Mouse (Mus musculus) MEL (cell line): ENCODE results near the gene Tnfsf15. TPM values are rescaled to one million over a fixed set of nuclear protein-coding genes. Genes with fewer than 3 reads are reported as not detected.

Experiments
- DNase-seq: peaks from one replicate; pipeline ENCODE4 v3.0.0; 2011; ENCODE audit warnings: low read depth, low spot score
- H3K27ac ChIP-seq: 2 replicates; pipeline ENCODE4 v1.5.1; 2012; ENCODE audit warnings: low read depth, mild to moderate bottlenecking, control low read depth, low read length, moderate library complexity; ENCODE audit not compliant: control insufficient read depth
- H3K27me3 ChIP-seq, 2 experiments: fragments of 150-350 bp in 1 of 2; sonication (generic) in 1 of 2; 2 replicates each; pipeline ENCODE4 v1.6.1; 2012; ENCODE audit warnings: low read length in 2 of 2, mild to moderate bottlenecking in 2 of 2, improper control_type of control experiment in 1 of 2, moderate library complexity in 1 of 2; ENCODE audit not compliant: insufficient read depth in 2 of 2, control insufficient read depth in 1 of 2
- H3K36me3 ChIP-seq, 2 experiments: 2 replicates each; pipeline ENCODE4 v1.6.1; 2012 to 2014; ENCODE audit warnings: low read length in 2 of 2, improper control_type of control experiment in 1 of 2, inconsistent platforms in 1 of 2, mild to moderate bottlenecking in 1 of 2; ENCODE audit not compliant: insufficient read depth in 2 of 2, control insufficient read depth in 1 of 2
- H3K4me1 ChIP-seq, 2 experiments: fragments of 150-350 bp in 1 of 2; sonication (generic) in 1 of 2; 2 replicates each; pipeline ENCODE4 v1.6.1; 2012; ENCODE audit warnings: low read length in 2 of 2, improper control_type of control experiment in 1 of 2, mild to moderate bottlenecking in 1 of 2; ENCODE audit not compliant: insufficient read depth in 2 of 2, control insufficient read depth in 1 of 2
- H3K4me3 ChIP-seq, 2 experiments: fragments of 150-350 bp in 1 of 2; sonication (generic) in 1 of 2; 2 replicates each; pipeline ENCODE4 v1.5.1; 2012; ENCODE audit warnings: low read depth in 2 of 2, low read length in 2 of 2, mild to moderate bottlenecking in 2 of 2, moderate library complexity in 2 of 2, control low read depth in 1 of 2, improper control_type of control experiment in 1 of 2; ENCODE audit not compliant: control insufficient read depth in 1 of 2, insufficient read depth in 1 of 2
- H3K79me2 ChIP-seq: 2 replicates; pipeline ENCODE4 v1.6.1; 2012; ENCODE audit warnings: mild to moderate bottlenecking, low read length, moderate library complexity; ENCODE audit not compliant: control insufficient read depth, poor library complexity, insufficient read depth
- H3K9ac ChIP-seq: 2 replicates; pipeline ENCODE4 v1.6.1; 2012; ENCODE audit warnings: low read depth, mild to moderate bottlenecking, control low read depth, low read length, moderate library complexity; ENCODE audit not compliant: control insufficient read depth, poor library complexity, severe bottlenecking
- H3K9me3 ChIP-seq: fragments of 150-350 bp; sonication (generic); replicated peaks from 2 replicates; pipeline ENCODE4 v1.6.1; 2012; ENCODE audit warnings: mild to moderate bottlenecking, low read length, improper control_type of control experiment, moderate library complexity; ENCODE audit not compliant: insufficient read depth
- BHLHE40 ChIP-seq: IDR thresholded peaks from 2 replicates; pipeline ENCODE4 v1.6.1; 2012; ENCODE audit warnings: low read depth, mild to moderate bottlenecking, inconsistent platforms, low read length, improper control_type of control experiment, borderline replicate concordance
- CHD1 ChIP-seq: IDR thresholded peaks from 2 replicates; pipeline ENCODE4 v1.6.1; 2012; ENCODE audit warnings: low read depth, mild to moderate bottlenecking, inconsistent platforms, low read length, improper control_type of control experiment
- CHD2 ChIP-seq: IDR thresholded peaks from 2 replicates; pipeline ENCODE4 v1.6.1; 2011; ENCODE audit warnings: low read length, improper control_type of control experiment
- CTCF ChIP-seq, 3 experiments: IDR thresholded peaks in 2 of 3; conservative IDR thresholded peaks in 1 of 3; 2 replicates each; pipeline ENCODE4 v1.5.1; 2011 to 2012; ENCODE audit warnings: low read length in 3 of 3, low read depth in 2 of 3, mild to moderate bottlenecking in 2 of 3, improper control_type of control experiment in 1 of 3, inconsistent platforms in 1 of 3, mixed read lengths in 1 of 3, moderate library complexity in 1 of 3; ENCODE audit not compliant: control insufficient read depth in 1 of 3, insufficient read depth in 1 of 3, poor library complexity in 1 of 3, severe bottlenecking in 1 of 3
- E2F4 ChIP-seq: IDR thresholded peaks from 2 replicates; pipeline ENCODE4 v1.6.1; 2011; ENCODE audit warnings: low read depth, low read length, improper control_type of control experiment, borderline replicate concordance
- ETS1 ChIP-seq: IDR thresholded peaks from 2 replicates; pipeline ENCODE4 v1.6.1; 2012; ENCODE audit warnings: low read depth, mild to moderate bottlenecking, inconsistent platforms, low read length, improper control_type of control experiment, moderate library complexity
- GABPA ChIP-seq: IDR thresholded peaks from 2 replicates; pipeline ENCODE4 v1.6.1; 2012; ENCODE audit warnings: low read depth, mild to moderate bottlenecking, inconsistent platforms, low read length, improper control_type of control experiment, moderate library complexity
- HCFC1 ChIP-seq: IDR thresholded peaks from 2 replicates; pipeline ENCODE4 v1.6.1; 2012; ENCODE audit warnings: low read depth, mild to moderate bottlenecking, inconsistent platforms, low read length, improper control_type of control experiment, moderate library complexity
- JUND ChIP-seq: IDR thresholded peaks from 2 replicates; pipeline ENCODE4 v1.6.1; 2011; ENCODE audit warnings: low read depth, mild to moderate bottlenecking, improper control_type of control experiment, low read length
- KAT2A ChIP-seq: conservative IDR thresholded peaks from 2 replicates; pipeline ENCODE4 v1.6.1; 2012; ENCODE audit warnings: low read depth, low read length, improper control_type of control experiment, inconsistent platforms
- MAX ChIP-seq: IDR thresholded peaks from 2 replicates; pipeline ENCODE4 v1.6.1; 2011; ENCODE audit warnings: low read length, improper control_type of control experiment
- MAZ ChIP-seq: IDR thresholded peaks from 2 replicates; pipeline ENCODE4 v1.6.1; 2012; ENCODE audit warnings: low read depth, mild to moderate bottlenecking, inconsistent platforms, low read length, improper control_type of control experiment
- MEF2A ChIP-seq: IDR thresholded peaks from 2 replicates; pipeline ENCODE4 v1.6.1; 2014; ENCODE audit warnings: low read depth, mild to moderate bottlenecking, inconsistent platforms, low read length, improper control_type of control experiment; ENCODE audit not compliant: poor library complexity, insufficient replicate concordance, severe bottlenecking; ENCODE audit errors: extremely low read depth
- MXI1 ChIP-seq: IDR thresholded peaks from 2 replicates; pipeline ENCODE4 v1.6.1; 2011; ENCODE audit warnings: mild to moderate bottlenecking, low read depth, low read length, improper control_type of control experiment
- MYB ChIP-seq: IDR thresholded peaks from 2 replicates; pipeline ENCODE4 v1.6.1; 2011; ENCODE audit warnings: mild to moderate bottlenecking, low read depth, low read length, improper control_type of control experiment
- NELFE ChIP-seq: IDR thresholded peaks from 2 replicates; pipeline ENCODE4 v1.6.1; 2011; ENCODE audit warnings: low read depth, low read length, improper control_type of control experiment
- NRF1 ChIP-seq: IDR thresholded peaks from 2 replicates; pipeline ENCODE4 v1.6.1; 2014; ENCODE audit warnings: low read depth, mild to moderate bottlenecking, inconsistent platforms, low read length, improper control_type of control experiment, moderate library complexity; ENCODE audit not compliant: poor library complexity, insufficient read depth, severe bottlenecking
- POLR2AphosphoS2 ChIP-seq: IDR thresholded peaks from 2 replicates; pipeline ENCODE4 v1.6.1; 2011; ENCODE audit warnings: low read length, improper control_type of control experiment
- POLR2AphosphoS5 ChIP-seq: IDR thresholded peaks from 2 replicates; pipeline ENCODE4 v1.6.1; 2012; ENCODE audit warnings: low read depth, borderline replicate concordance, mild to moderate bottlenecking, inconsistent platforms, low read length, moderate library complexity, mixed read lengths
- RAD21 ChIP-seq: IDR thresholded peaks from 2 replicates; pipeline ENCODE4 v1.6.1; 2011; ENCODE audit warnings: mild to moderate bottlenecking, low read depth, low read length, improper control_type of control experiment
- RCOR1 ChIP-seq: IDR thresholded peaks from 2 replicates; pipeline ENCODE4 v1.6.1; 2012; ENCODE audit warnings: low read depth, mild to moderate bottlenecking, inconsistent platforms, low read length, improper control_type of control experiment
- SIN3A ChIP-seq: IDR thresholded peaks from 2 replicates; pipeline ENCODE4 v1.6.1; 2012; ENCODE audit warnings: low read length, improper control_type of control experiment, inconsistent platforms
- TAL1 ChIP-seq: IDR thresholded peaks from 2 replicates; pipeline ENCODE4 v1.6.1; 2012; ENCODE audit warnings: mild to moderate bottlenecking, inconsistent platforms, low read length, moderate library complexity, mixed read lengths
- TCF12 ChIP-seq: IDR thresholded peaks from 2 replicates; pipeline ENCODE4 v1.6.1; 2014; ENCODE audit warnings: low read depth, mild to moderate bottlenecking, inconsistent platforms, low read length, improper control_type of control experiment, moderate library complexity
- USF2 ChIP-seq, 2 experiments: IDR thresholded peaks; 2 replicates each; pipeline ENCODE4 v1.6.1; 2011 to 2012; ENCODE audit warnings: improper control_type of control experiment in 2 of 2, low read length in 2 of 2, borderline replicate concordance in 1 of 2, inconsistent platforms in 1 of 2, low read depth in 1 of 2, mild to moderate bottlenecking in 1 of 2; ENCODE audit not compliant: insufficient read depth in 1 of 2
- ZC3H11A ChIP-seq: IDR thresholded peaks from 2 replicates; pipeline ENCODE4 v1.6.1; 2012; ENCODE audit warnings: low read depth, mild to moderate bottlenecking, inconsistent platforms, low read length, improper control_type of control experiment
- ZKSCAN1 ChIP-seq: IDR thresholded peaks from 2 replicates; pipeline ENCODE4 v1.6.1; 2012; ENCODE audit warnings: low read depth, mild to moderate bottlenecking, inconsistent platforms, low read length, improper control_type of control experiment, moderate library complexity
- polyA plus RNA-seq, 2 experiments: library from polyadenylated mRNA; stranded (reverse) in 1 of 2; unstranded in 1 of 2; fragments of >175 nt in 1 of 2; fragments of >200 nt in 1 of 2; gene quantifications; 2 replicates each; pipeline versions ENCODE4 v1.2.1 to v1.2.4; 2012; ENCODE audit warnings: low replicate concordance in 2 of 2, low read depth in 1 of 2; ENCODE audit not compliant: insufficient read length in 2 of 2, insufficient read depth in 1 of 2, missing spikeins in 1 of 2
- total RNA-seq: library from RNA; depleted of rRNA; stranded (reverse); fragments of 300-350 nt; gene quantifications from 2 replicates; pipeline ENCODE4 v1.2.3, GENCODE M21; 2012

The Tnfsf15 gene
- total and polyA plus RNA-seq, 3 experiments: not detected

DNA sequence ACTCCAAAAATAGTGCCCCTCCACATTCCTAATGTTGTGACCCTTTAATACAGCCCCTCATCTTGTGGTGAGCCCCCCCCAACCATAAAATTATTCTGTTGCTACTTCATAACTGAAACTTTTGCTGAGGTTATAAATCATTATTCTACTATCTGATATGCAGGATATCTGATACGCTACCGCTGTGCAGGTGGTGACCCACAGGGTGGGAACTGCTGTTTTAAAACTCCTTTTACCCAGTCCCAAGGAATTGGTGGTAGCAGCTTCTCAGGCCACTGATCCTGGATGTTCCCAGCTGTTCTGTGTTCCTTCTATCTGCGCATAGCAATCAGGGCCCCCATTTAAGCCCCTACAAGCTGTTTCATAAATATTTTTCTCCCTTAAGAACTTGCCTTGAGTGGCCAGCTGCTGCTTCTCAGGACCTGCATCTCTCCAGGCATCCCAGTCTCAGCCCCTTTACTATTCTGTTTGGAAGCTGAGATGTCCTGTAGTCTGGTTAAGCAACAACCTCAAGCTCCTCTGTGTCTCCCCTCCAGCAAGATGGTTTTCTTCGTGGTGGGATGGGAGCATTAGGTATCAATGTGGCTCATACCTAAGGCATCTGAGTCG is 2.0 kb downstream of the Tnfsf15 start (continued):
- TF ChIP-seq USF2 (IDR thresholded peaks at IDR 0.05; ENCODE audit: borderline replicate concordance in 1 of 2, insufficient read depth in 1 of 2, low read depth in 1 of 2, low read length in 2 of 2): no peak
- no peak for TF ChIP-seq JUND

DNA sequence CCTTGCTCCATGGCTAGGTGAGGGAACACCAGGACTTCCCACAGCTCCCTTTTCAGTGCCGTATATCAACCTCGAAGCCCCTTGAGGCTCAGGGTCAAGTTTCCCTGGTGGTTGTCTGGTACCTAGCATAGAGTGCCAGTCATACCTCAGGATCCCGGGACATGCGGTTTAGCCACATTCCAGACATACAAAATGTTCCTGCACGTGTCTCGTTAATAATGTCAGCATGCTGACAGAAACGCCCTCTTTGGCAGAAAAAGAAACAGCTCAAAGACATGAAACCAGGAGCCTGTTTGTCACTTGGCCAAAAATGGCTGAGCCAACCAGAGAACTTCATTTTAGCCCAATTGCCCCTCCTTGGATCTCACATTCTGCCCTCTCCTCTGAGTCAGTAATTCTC is 2.8 kb downstream of the Tnfsf15 start:
- Histone ChIP-seq H3K27ac (no peak overlapping the region), H3K36me3 (no peaks in the 10 kb centered on the region), H3K27me3 (no peaks in the 10 kb centered on the region), H3K4me1 (no peaks in the 10 kb centered on the region), H3K9me3 (no peaks in the 10 kb centered on the region), H3K79me2 (no peaks in the 10 kb centered on the region), H3K9ac (no peak overlapping the region), H3K4me3 (no peak overlapping the region)
- DNase-seq: no peak
- TF ChIP-seq MEF2A: no peak
- no peak for TF ChIP-seq NELFE
- no peak for TF ChIP-seq RCOR1
- TF ChIP-seq E2F4: no peak
- no peak for TF ChIP-seq SIN3A
- TF ChIP-seq MXI1: no peak
- no peak for TF ChIP-seq CHD1
- no peak for TF ChIP-seq TAL1
- no peak for TF ChIP-seq CTCF (IDR thresholded peaks at IDR 0.05 in 2 of 3, conservative IDR thresholded peaks at IDR 0.05 in 1 of 3; ENCODE audit: control insufficient read depth in 1 of 3, insufficient read depth in 1 of 3, low read depth in 2 of 3, low read length in 3 of 3, poor library complexity in 1 of 3, severe bottlenecking in 1 of 3)
- TF ChIP-seq BHLHE40: no peak
- TF ChIP-seq ZC3H11A: no peak
- no peak for TF ChIP-seq CHD2
- TF ChIP-seq JUND: no peak
- no peak for TF ChIP-seq MAZ
- no peak for TF ChIP-seq POLR2AphosphoS2
- no peak for TF ChIP-seq TCF12
- TF ChIP-seq KAT2A: no peak
- TF ChIP-seq ETS1: no peak
- TF ChIP-seq NRF1: no peak

DNA sequence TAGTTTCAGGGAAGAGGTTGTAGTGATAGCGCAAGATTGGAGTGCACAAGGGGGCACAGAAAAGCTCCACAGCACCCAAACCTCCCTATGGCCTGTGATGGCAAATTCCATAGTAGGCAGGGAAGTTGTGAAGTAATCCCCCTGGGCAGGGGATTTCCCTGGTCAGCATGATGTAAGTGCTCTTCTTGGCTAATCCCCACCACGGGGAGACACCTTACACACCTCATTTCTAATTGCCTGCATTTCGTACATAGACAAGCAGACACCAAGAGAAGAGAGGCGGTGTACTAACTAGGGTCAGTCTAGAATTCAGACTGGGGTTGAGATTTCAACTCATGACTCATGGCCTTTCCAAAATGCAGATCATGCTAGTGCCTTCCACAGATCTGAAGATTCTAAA is 4.2 kb downstream of the Tnfsf15 start:
- TF ChIP-seq MYB (no peak), RAD21 (no peak), HCFC1 (no peak), POLR2AphosphoS5 (no peak), MXI1 (no peak), ZKSCAN1 (no peak), NRF1 (no peak), USF2 (IDR thresholded peaks at IDR 0.05; ENCODE audit: borderline replicate concordance in 1 of 2, insufficient read depth in 1 of 2, low read depth in 1 of 2, low read length in 2 of 2) (no peak), E2F4 (no peak), MAZ (no peak), POLR2AphosphoS2 (no peak), TAL1 (no peak), CTCF (IDR thresholded peaks at IDR 0.05 in 2 of 3, conservative IDR thresholded peaks at IDR 0.05 in 1 of 3; ENCODE audit: control insufficient read depth in 1 of 3, insufficient read depth in 1 of 3, low read depth in 2 of 3, low read length in 3 of 3, poor library complexity in 1 of 3, severe bottlenecking in 1 of 3) (no peak), MAX (no peak), GABPA (no peak), KAT2A (no peak), MEF2A (no peak), ETS1 (no peak)
- TF ChIP-seq, all 39 proteins: peak for 0
- H3K27ac ChIP-seq: no peak overlapping the region
- no peaks in the 10 kb centered on the region for H3K9me3 ChIP-seq
- no peaks in the 10 kb centered on the region for H3K79me2 ChIP-seq
- no peaks in the 10 kb centered on the region for H3K4me1 ChIP-seq
- no peaks in the 10 kb centered on the region for H3K27me3 ChIP-seq
- H3K4me3 ChIP-seq: no peak overlapping the region
- H3K36me3 ChIP-seq: no peaks in the 10 kb centered on the region
- no peak overlapping the region for H3K9ac ChIP-seq
- no peak for DNase-seq
